Mouse (Mus musculus) mammary gland, adult 2 months (tissue): ENCODE measurements around the gene Tmem37. TPM values are rescaled to one million over a fixed set of nuclear protein-coding genes. Genes with fewer than 3 reads are reported as not detected.

ENCODE experiments used
- polyA plus RNA-seq: library from polyadenylated mRNA; depleted of rRNA; stranded (reverse); fragments of >200 nt; gene quantifications from 2 replicates; pipeline ENCODE4 v1.2.3, GENCODE M21; 2012; ENCODE audit warnings: low replicate concordance; rRNA removed

Tmem37 gene
- 21.7 and 34.3 TPM in 2 replicates for polyA plus RNA-seq

GRCm38 (mm10) chr1:120073519-120074306 is at the start of gene Tmem37:
Tmem37 (minus strand) TSS chr1:120074074.

GRCm38 (mm10) chr1:120120969-120121811 is 47.3 kb upstream of the Tmem37 start, which contains the start of the genes Dbi and 3110009E18Rik:
Dbi (minus strand) TSS chr1:120121078.
3110009E18Rik (plus strand) TSS chr1:120121187.

Other genes with a start within 250 kb of the Tmem37 start
- gene Ptpn4, start 236.5 kb downstream of the Tmem37 start, polyA plus RNA-seq: 7.5 and 10.7 TPM in 2 replicates
- gene Tmem177, start 160.9 kb downstream of the Tmem37 start, polyA plus RNA-seq: 5.1 and 9.9 TPM in 2 replicates
- 0.14 TPM in 1 of 2 replicates, not detected in the other for gene Cfap221, start 76.8 kb downstream of the Tmem37 start, polyA plus RNA-seq
- gene Sctr, start 67.2 kb downstream of the Tmem37 start, polyA plus RNA-seq: 5.1 and 9.1 TPM in 2 replicates
- 1,212 and 1,855 TPM in 2 replicates for gene Dbi, start 47.0 kb upstream of the Tmem37 start, polyA plus RNA-seq
- gene 3110009E18Rik, start 47.1 kb upstream of the Tmem37 start, polyA plus RNA-seq: 1.5 and 1.6 TPM in 2 replicates
- gene Steap3, start 198.6 kb upstream of the Tmem37 start, polyA plus RNA-seq: 174 and 198 TPM in 2 replicates